ENCODE assay signal across 14 mouse cellular contexts in the genomic region with DNA sequence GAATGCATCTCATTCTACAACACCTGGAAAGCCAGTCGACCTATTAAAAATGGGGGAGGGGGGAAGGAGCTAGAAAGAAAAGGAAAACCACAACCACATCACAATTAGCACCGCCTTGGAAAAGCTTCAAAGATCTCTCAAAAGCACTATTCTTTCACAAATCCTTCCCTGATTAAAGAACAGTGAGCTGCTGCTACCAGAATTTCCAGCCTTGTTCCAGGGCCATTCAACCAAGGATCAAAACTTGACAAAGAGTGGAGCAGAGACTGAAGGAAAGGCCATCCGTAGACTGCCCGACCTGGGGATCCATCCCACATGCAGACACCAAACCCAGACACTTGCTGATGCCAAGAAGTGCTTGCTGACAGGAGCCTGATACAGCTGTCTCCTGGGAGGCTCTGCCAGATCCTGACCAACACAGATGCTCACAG.
A peak's percentile ranks its signal among the peaks of the same experiment; 100 is the strongest.
DNase-seq lines count a peak whose midpoint lies in the region; ATAC-seq and TF ChIP-seq lines count a peak whose summit lies in the region.
"Had no signal": no experiment of that assay in that cellular context is flagged by ENCODE, and none has a peak within 500 bp of the region (broad histone marks: within the 10 kb centered on the region; RNA-seq: fewer than 3 reads in every experiment).

No protein-coding gene starts in this region.

- peaks cover 51% of the 10 kb centered on the region for H3K4me1 ChIP-seq in lung, embryonic 15.5 days
- H3K4me1 ChIP-seq in forebrain, embryonic 11.5 days (replicated peaks; ENCODE audit: control insufficient read depth, insufficient read depth, low read length), result no peaks in the 10 kb centered on the region
- H3K4me1 ChIP-seq: liver, embryonic 12.5 days had no signal

- peak; percentile 24 to 39 for DNase-seq in heart, adult 18-20 months
- no peak for DNase-seq in heart, postnatal 25 days (ENCODE audit: low spot score)
- DNase-seq in lung, postnatal 10 days, result no peak
- no peak for DNase-seq in forebrain, embryonic 11.5 days (ENCODE audit: low spot score)
- DNase-seq in urinary bladder, postnatal 25 days (ENCODE audit: low spot score), result no peak
- DNase-seq: kidney, postnatal 14 days; thymus, adult 18-20 months had no signal

- no peak overlapping the region for H3K9ac ChIP-seq in lung, embryonic 15.5 days
- no peak overlapping the region for H3K9ac ChIP-seq in forebrain, embryonic 11.5 days (ENCODE audit: low read length)
- H3K9ac ChIP-seq: embryonic facial prominence, embryonic 15.5 days; liver, embryonic 12.5 days had no signal

- peaks cover 4% of the 10 kb centered on the region for H3K79me2 ChIP-seq in myocyte (ENCODE audit: control insufficient read depth, insufficient read depth)

- 55% methylated on average over 4 of the region's 4 CpGs for WGBS in lung, embryonic 15.5 days
- WGBS in forebrain, embryonic 11.5 days, result 16% methylated on average over 4 of the region's 4 CpGs

- H3K9me3 ChIP-seq in lung, embryonic 15.5 days, result no peaks in the 10 kb centered on the region
- H3K9me3 ChIP-seq in forebrain, embryonic 11.5 days (ENCODE audit: control insufficient read depth, low read length), result no peaks in the 10 kb centered on the region
- H3K9me3 ChIP-seq: embryonic facial prominence, embryonic 15.5 days; liver, embryonic 12.5 days had no signal

- H3K36me3 ChIP-seq in lung, embryonic 15.5 days, result peaks cover 13% of the 10 kb centered on the region
- H3K36me3 ChIP-seq in forebrain, embryonic 11.5 days (ENCODE audit: control insufficient read depth, insufficient read depth, low read length), result no peaks in the 10 kb centered on the region
- H3K36me3 ChIP-seq in myocyte (ENCODE audit: control insufficient read depth, insufficient read depth), result no peaks in the 10 kb centered on the region
- H3K36me3 ChIP-seq: liver, embryonic 12.5 days had no signal

- TF ChIP-seq POLR2A in myocyte (IDR thresholded peaks at IDR 0.05; ENCODE audit: insufficient read length, low read depth), result no peak

- no peak overlapping the region for H3K4me3 ChIP-seq in lung, embryonic 15.5 days
- no peak overlapping the region for H3K4me3 ChIP-seq in forebrain, embryonic 11.5 days (ENCODE audit: low read depth, low read length)
- no peak overlapping the region for H3K4me3 ChIP-seq in myocyte
- H3K4me3 ChIP-seq: embryonic facial prominence, embryonic 15.5 days; liver, embryonic 12.5 days had no signal

- ATAC-seq in lung, embryonic 15.5 days (ENCODE audit: borderline replicate concordance, extremely low read depth, low FRiP score, low TSS enrichment), result no peak
- 0 out of 2 replicates have a peak, but pooled peaks have one; percentile 53 for ATAC-seq in forebrain, embryonic 11.5 days (replicated peaks; ENCODE audit: low FRiP score)
- ATAC-seq: CD4-positive, CD25-positive, alpha-beta regulatory T cell, adult 4 months; intestine, postnatal 0 days; liver, embryonic 12.5 days had no signal

- intact Hi-C loops in heart, postnatal 25 days (cut with DNase I), result loop anchor here (5.0 kb wide), 1 partner anchor 147 kb away; no protein-coding TSS in a partner anchor

- H3K27ac ChIP-seq in lung, embryonic 15.5 days, result peak overlapping the region; percentile 37
- H3K27ac ChIP-seq in forebrain, embryonic 11.5 days (ENCODE audit: low read depth, low read length), result no peak overlapping the region
- H3K27ac ChIP-seq: embryonic facial prominence, embryonic 15.5 days; liver, embryonic 12.5 days; macrophage had no signal

- no peak overlapping the region for H3K4me2 ChIP-seq in lung, embryonic 15.5 days
- H3K4me2 ChIP-seq in forebrain, embryonic 11.5 days (ENCODE audit: low read depth, low read length, severe bottlenecking), result no peak overlapping the region
- no peak overlapping the region for H3K4me2 ChIP-seq in myocyte (ENCODE audit: low read depth)
- H3K4me2 ChIP-seq: embryonic facial prominence, embryonic 15.5 days; liver, embryonic 12.5 days had no signal

- no peaks in the 10 kb centered on the region for H3K27me3 ChIP-seq in lung, embryonic 15.5 days
- no peaks in the 10 kb centered on the region for H3K27me3 ChIP-seq in forebrain, embryonic 11.5 days (ENCODE audit: control insufficient read depth, insufficient read depth, low read length)
- no peaks in the 10 kb centered on the region for H3K27me3 ChIP-seq in myocyte (ENCODE audit: control insufficient read depth, insufficient read depth, insufficient read length)
- H3K27me3 ChIP-seq: embryonic facial prominence, embryonic 15.5 days; liver, embryonic 12.5 days had no signal

- no peak overlapping the region for H3ac ChIP-seq in myocyte (ENCODE audit: control insufficient read depth, insufficient read length)

TF ChIP-seq in myocyte, 11 proteins besides CTCF, POLR2A, EP300 and RAD21:
- TF ChIP-seq USF1 (IDR thresholded peaks at IDR 0.05; ENCODE audit: low read depth), result no peak
- no peak for TF ChIP-seq TCF12 (IDR thresholded peaks at IDR 0.05; ENCODE audit: insufficient read depth, poor library complexity, severe bottlenecking)
- no peak for TF ChIP-seq E2F4 (IDR thresholded peaks at IDR 0.05; ENCODE audit: insufficient read depth)
- TF ChIP-seq MYOG (IDR thresholded peaks at IDR 0.05; ENCODE audit: control insufficient read depth in 1 of 3, insufficient read depth in 1 of 3, insufficient read length in 2 of 3, low read depth in 2 of 3), result peak in 2 of 3 experiments; percentile 41 to 63
- TF ChIP-seq MYOD1 (IDR thresholded peaks at IDR 0.05; ENCODE audit: control insufficient read depth in 1 of 3, insufficient read length in 2 of 3, low read depth in 2 of 3), result peak in 2 of 3 experiments; percentile 37 to 40
- no peak for TF ChIP-seq TCF3 (IDR thresholded peaks at IDR 0.05; ENCODE audit: insufficient read length, low read depth)
- no peak for TF ChIP-seq SRF (IDR thresholded peaks at IDR 0.05; ENCODE audit: control insufficient read depth, insufficient read length, low read depth)
- TF ChIP-seq REST (IDR thresholded peaks at IDR 0.05; ENCODE audit: insufficient read depth, insufficient read length), result no peak
- no peak for TF ChIP-seq POLR2AphosphoS2 (IDR thresholded peaks at IDR 0.05; ENCODE audit: insufficient read length, low read depth)
- TF ChIP-seq MAX (IDR thresholded peaks at IDR 0.05; ENCODE audit: low read depth), result no peak
- no peak for TF ChIP-seq CEBPB (IDR thresholded peaks at IDR 0.05; ENCODE audit: insufficient read depth, poor library complexity, severe bottlenecking)
TF ChIP-seq in myocyte: peak in this region for 2.

Comparison
In these comparisons a context has a peak if more than half of its experiments do, and no peak if none do; other contexts are left out.
1. DNase-seq: peak in heart, adult 18-20 months (2 of 2); none in heart, postnatal 25 days (single experiment), lung, postnatal 10 days (single experiment), forebrain, embryonic 11.5 days (single experiment) and urinary bladder, postnatal 25 days (single experiment).